Comparison of ENCODE assay signal across 12 mouse cellular contexts in the genomic region with DNA sequence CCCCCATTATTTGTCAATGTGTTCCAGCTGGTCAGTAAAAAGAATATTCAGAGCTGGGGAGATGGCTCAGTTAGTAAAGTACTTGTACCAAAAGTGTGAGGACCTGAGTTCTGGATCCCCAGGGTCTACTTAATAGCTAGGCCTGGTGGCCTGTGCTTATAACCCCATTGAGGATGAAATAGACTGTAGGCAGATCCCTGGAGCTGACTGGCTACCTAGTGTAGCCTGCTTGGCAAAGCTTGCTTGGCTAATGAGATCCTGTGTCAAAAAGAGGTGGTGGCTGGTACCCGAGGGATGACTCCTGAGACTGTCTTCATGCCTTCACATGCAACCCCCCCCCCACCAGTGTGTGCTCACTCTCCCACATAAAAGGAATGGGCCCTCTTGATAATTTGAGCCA. TPM values are rescaled to one million over a fixed set of nuclear protein-coding genes. Genes with fewer than 3 reads are reported as not detected.
DNase-seq lines count a peak whose midpoint lies in the region; ATAC-seq and TF ChIP-seq lines count a peak whose summit lies in the region.
"Had no signal": no experiment of that assay in that cellular context is flagged by ENCODE, and none has a peak within 500 bp of the region (broad histone marks: within the 10 kb centered on the region; RNA-seq: fewer than 3 reads in every experiment).

No protein-coding gene starts in this region.

- H3K4me3 ChIP-seq in hindbrain, embryonic 10.5 days, result peak overlapping the region; percentile 88; the same call in 1 of the 2 replicates
- H3K4me3 ChIP-seq in hindbrain, embryonic 11.5 days (ENCODE audit: low read depth, low read length), result no peak overlapping the region
- peak overlapping the region; percentile 88 for H3K4me3 ChIP-seq in embryonic facial prominence, embryonic 12.5 days
- peak overlapping the region; percentile 91 for H3K4me3 ChIP-seq in limb, embryonic 14.5 days (replicated peaks; ENCODE audit: low read length)
- no peak overlapping the region for H3K4me3 ChIP-seq in gastrocnemius, adult 2 months
- H3K4me3 ChIP-seq: midbrain, embryonic 12.5 days had no signal

- 54% methylated on average over 1 of the region's 1 CpGs for WGBS in hindbrain, embryonic 10.5 days
- WGBS in hindbrain, embryonic 11.5 days, result 52% methylated on average over 1 of the region's 1 CpGs
- 78% methylated on average over 1 of the region's 1 CpGs for WGBS in embryonic facial prominence, embryonic 12.5 days
- WGBS in limb, embryonic 14.5 days, result 63% methylated on average over 1 of the region's 1 CpGs

- no peak for TF ChIP-seq CTCF in gastrocnemius, adult 2 months (IDR thresholded peaks at IDR 0.05)

- no peaks in the 10 kb centered on the region for H3K9me3 ChIP-seq in hindbrain, embryonic 10.5 days
- H3K9me3 ChIP-seq in hindbrain, embryonic 11.5 days (ENCODE audit: control insufficient read depth, low read length), result no peaks in the 10 kb centered on the region
- H3K9me3 ChIP-seq in embryonic facial prominence, embryonic 12.5 days, result no peaks in the 10 kb centered on the region
- H3K9me3 ChIP-seq in limb, embryonic 14.5 days (ENCODE audit: control insufficient read depth, low read length), result no peaks in the 10 kb centered on the region
- H3K9me3 ChIP-seq: midbrain, embryonic 12.5 days had no signal

- H3K27me3 ChIP-seq in hindbrain, embryonic 10.5 days (ENCODE audit: insufficient read depth, poor library complexity, severe bottlenecking), result no peaks in the 10 kb centered on the region; the same call in 1 of the 2 replicates
- H3K27me3 ChIP-seq in hindbrain, embryonic 11.5 days (ENCODE audit: control insufficient read depth, insufficient read depth, low read length), result no peaks in the 10 kb centered on the region
- H3K27me3 ChIP-seq in embryonic facial prominence, embryonic 12.5 days, result no peaks in the 10 kb centered on the region
- no peaks in the 10 kb centered on the region for H3K27me3 ChIP-seq in limb, embryonic 14.5 days (ENCODE audit: control insufficient read depth, insufficient read depth, low read length)
- H3K27me3 ChIP-seq: midbrain, embryonic 12.5 days had no signal

- DNase-seq in adrenal gland, adult 2 months, result peak; percentile 30
- no peak for DNase-seq in adrenal gland, postnatal 4 days (ENCODE audit: low spot score in 2 of 2)
- no peak for DNase-seq in hindbrain, embryonic 10.5 days (ENCODE audit: low spot score)
- no peak for DNase-seq in hindbrain, embryonic 11.5 days (ENCODE audit: low spot score)
- DNase-seq in limb, embryonic 14.5 days (ENCODE audit: low spot score), result no peak
- no peak for DNase-seq in layer of hippocampus, postnatal 10 days (ENCODE audit: low spot score in 2 of 2)
- DNase-seq in gastrocnemius, adult 2 months, result no peak
- DNase-seq: embryo, embryonic 11 days; kidney, postnatal 10 days; thymus, postnatal 25 days had no signal

- no peak overlapping the region; the same call in 1 of the 2 replicates for H3K4me2 ChIP-seq in hindbrain, embryonic 11.5 days (replicated peaks; ENCODE audit: low read depth, low read length)
- H3K4me2 ChIP-seq in embryonic facial prominence, embryonic 12.5 days (replicated peaks), result peak overlapping the region; percentile 60
- peak overlapping the region; percentile 79 for H3K4me2 ChIP-seq in limb, embryonic 14.5 days (replicated peaks; ENCODE audit: low read depth, low read length, severe bottlenecking)

- intact Hi-C loops in gastrocnemius, adult 2 months (cut with DNase I), result loop anchor here (5.0 kb wide), 1 partner anchor 53 kb away; no protein-coding TSS in a partner anchor

- ATAC-seq in hindbrain, embryonic 11.5 days (ENCODE audit: low FRiP score), result no peak
- no peak for ATAC-seq in embryonic facial prominence, embryonic 12.5 days (ENCODE audit: insufficient number of reproducible peaks, insufficient read depth, low FRiP score, low TSS enrichment)
- no peak for ATAC-seq in limb, embryonic 14.5 days (ENCODE audit: low FRiP score, low read depth)

- H3K4me1 ChIP-seq in hindbrain, embryonic 10.5 days (replicated peaks), result peaks cover 50% of the 10 kb centered on the region
- no peaks in the 10 kb centered on the region for H3K4me1 ChIP-seq in hindbrain, embryonic 11.5 days (replicated peaks; ENCODE audit: control insufficient read depth, insufficient read depth, low read length)
- peaks cover 33% of the 10 kb centered on the region for H3K4me1 ChIP-seq in embryonic facial prominence, embryonic 12.5 days
- H3K4me1 ChIP-seq in limb, embryonic 14.5 days (ENCODE audit: control insufficient read depth, insufficient read depth, low read length), result peaks cover 42% of the 10 kb centered on the region

- TF ChIP-seq POLR2A in limb, embryonic 14.5 days (IDR thresholded peaks at IDR 0.05; ENCODE audit: borderline replicate concordance, extremely low read depth, insufficient read depth, insufficient read length), result no peak

- H3K9ac ChIP-seq in hindbrain, embryonic 11.5 days (ENCODE audit: low read depth, low read length), result no peak overlapping the region
- H3K9ac ChIP-seq in embryonic facial prominence, embryonic 12.5 days, result no peak overlapping the region
- no peak overlapping the region for H3K9ac ChIP-seq in limb, embryonic 14.5 days (ENCODE audit: low read depth, low read length, severe bottlenecking)
- H3K9ac ChIP-seq: midbrain, embryonic 12.5 days had no signal

- peaks cover 7% of the 10 kb centered on the region for H3K36me3 ChIP-seq in hindbrain, embryonic 10.5 days
- H3K36me3 ChIP-seq in hindbrain, embryonic 11.5 days (ENCODE audit: control insufficient read depth, insufficient read depth, low read length), result no peaks in the 10 kb centered on the region
- H3K36me3 ChIP-seq in embryonic facial prominence, embryonic 12.5 days, result 0 out of 2 replicates have a peak, but pooled peaks cover 5% of the 10 kb centered on the region
- H3K36me3 ChIP-seq in limb, embryonic 14.5 days (ENCODE audit: control insufficient read depth, insufficient read depth, low read length), result peaks cover 10% of the 10 kb centered on the region; the same call in 1 of the 2 replicates
- H3K36me3 ChIP-seq: midbrain, embryonic 12.5 days had no signal

- H3K27ac ChIP-seq in hindbrain, embryonic 10.5 days, result no peak overlapping the region
- no peak overlapping the region for H3K27ac ChIP-seq in hindbrain, embryonic 11.5 days (ENCODE audit: low read depth, low read length)
- H3K27ac ChIP-seq in embryonic facial prominence, embryonic 12.5 days, result no peak overlapping the region
- no peak overlapping the region for H3K27ac ChIP-seq in limb, embryonic 14.5 days (replicated peaks; ENCODE audit: low read depth, low read length)
- H3K27ac ChIP-seq in gastrocnemius, adult 2 months, result no peak overlapping the region
- H3K27ac ChIP-seq: midbrain, embryonic 12.5 days had no signal

RNA-seq across cellular contexts. Expression of gene Plod2, which starts 2.1 kb away (rescaled TPM):
- total RNA-seq in adrenal gland, adult 2 months (2021), result 100 to 1,000 TPM; 134 to 206 TPM
- 46.7 and 49.0 TPM in 2 replicates for polyA plus RNA-seq in adrenal gland, adult 2 months (2012; rRNA removed)
- 100 to 1,000 TPM; 149 to 167 TPM for total RNA-seq in adrenal gland, postnatal 4 days (2021)
- 20.5 and 29.0 TPM in 2 replicates for polyA plus RNA-seq in hindbrain, embryonic 10.5 days (2016; fragmentation: Nextera tagmentation; extraction: Ambion mirVana)
- polyA plus RNA-seq in hindbrain, embryonic 11.5 days (2014; fragmentation: Nextera tagmentation; extraction: Ambion mirVana), result 36.8 and 40.6 TPM in 2 replicates
- polyA plus RNA-seq in embryonic facial prominence, embryonic 12.5 days (2016; fragmentation: Nextera tagmentation; extraction: Ambion mirVana), result 60.5 and 61.0 TPM in 2 replicates
- polyA plus RNA-seq in limb, embryonic 14.5 days (2012; rRNA removed), result 103 and 108 TPM in 2 replicates
- 56.6 and 57.5 TPM in 2 replicates for polyA plus RNA-seq in limb, embryonic 14.5 days (2014; fragmentation: Nextera tagmentation; extraction: Ambion mirVana)
- 10 to 100 TPM; 15.5 TPM for total RNA-seq in layer of hippocampus, postnatal 10 days (2021)
- total RNA-seq in gastrocnemius, adult 2 months (2021), result 1 to 10 TPM; 1.8 to 6.6 TPM

Comparison
In these comparisons a context has a peak if more than half of its experiments do, and no peak if none do; other contexts are left out.
1. H3K4me3 ChIP-seq: peak in hindbrain, embryonic 10.5 days (single experiment), embryonic facial prominence, embryonic 12.5 days (single experiment) and limb, embryonic 14.5 days (single experiment); none in hindbrain, embryonic 11.5 days (single experiment) and gastrocnemius, adult 2 months (single experiment).